Mouse (Mus musculus): Measurements from ENCODE around the gene Stx16. TPM values are rescaled to one million over a fixed set of nuclear protein-coding genes. Genes with fewer than 3 reads are reported as not detected.

The Stx16 gene
- total and polyA plus RNA-seq, 3 experiments: 14.8 to 22.3 TPM; not detected in 1

DNA sequence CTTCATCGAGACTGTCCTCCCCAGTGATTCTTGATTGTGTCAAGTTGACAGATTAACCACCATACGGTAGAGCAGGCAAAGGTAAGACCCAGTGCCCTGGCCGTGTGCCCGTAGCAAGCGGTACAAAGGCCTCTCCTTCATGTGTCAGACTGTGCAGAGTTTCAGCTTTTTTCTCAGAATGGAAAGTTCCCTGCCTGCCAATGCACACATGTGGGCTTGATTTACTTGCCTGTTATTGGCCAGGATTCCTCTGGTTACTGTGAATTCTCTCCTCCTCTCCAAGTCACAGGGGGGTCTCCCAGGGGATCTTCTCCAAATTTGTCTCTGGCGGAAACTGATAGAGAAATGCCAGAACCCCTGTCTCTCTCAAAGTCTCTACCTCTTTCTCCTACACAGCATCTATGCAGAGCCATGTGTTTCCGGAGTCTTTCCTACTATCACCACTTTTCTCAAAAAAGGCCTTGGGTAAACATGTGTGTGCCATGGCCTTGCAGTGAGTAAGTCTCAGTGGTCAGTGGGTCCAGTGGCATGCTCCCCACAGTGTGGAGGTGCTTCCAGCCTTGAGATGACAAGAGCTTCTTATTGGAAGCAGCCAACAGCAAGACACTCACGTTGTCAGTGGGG is 17.7 kb upstream of the Stx16 start:
- no peaks in the 10 kb centered on the region for H3K36me3 ChIP-seq (ENCODE audit: control insufficient read depth in 1 of 2, insufficient read depth in 2 of 2, low read length in 2 of 2)
- H3K79me2 ChIP-seq (ENCODE audit: control insufficient read depth, insufficient read depth, low read length, poor library complexity): no peaks in the 10 kb centered on the region
- no peaks in the 10 kb centered on the region for H3K9me3 ChIP-seq (replicated peaks; ENCODE audit: insufficient read depth, low read length)
- DNase-seq (ENCODE audit: low read depth, low spot score): no peak
- H3K4me1 ChIP-seq (ENCODE audit: control insufficient read depth in 1 of 2, insufficient read depth in 2 of 2, low read length in 2 of 2): no peaks in the 10 kb centered on the region
- TF ChIP-seq SMC3 (IDR thresholded peaks at IDR 0.05; ENCODE audit: low read depth, low read length) (no peak), MEF2A (IDR thresholded peaks at IDR 0.05; ENCODE audit: extremely low read depth, insufficient replicate concordance, low read depth, low read length, poor library complexity, severe bottlenecking) (no peak), KAT2A (conservative IDR thresholded peaks at IDR 0.05; ENCODE audit: low read depth, low read length) (no peak)
- no peak overlapping the region for H3K4me3 ChIP-seq (ENCODE audit: control insufficient read depth in 1 of 2, insufficient read depth in 1 of 2, low read depth in 2 of 2, low read length in 2 of 2)
- no peaks in the 10 kb centered on the region for H3K27me3 ChIP-seq (ENCODE audit: control insufficient read depth in 1 of 2, insufficient read depth in 2 of 2, low read length in 2 of 2)
- H3K9ac ChIP-seq (ENCODE audit: control insufficient read depth, low read depth, low read length, poor library complexity, severe bottlenecking): no peak overlapping the region
- H3K27ac ChIP-seq (ENCODE audit: control insufficient read depth, low read depth, low read length): no peak overlapping the region

- no peak for DNase-seq (ENCODE audit: low read depth, low spot score)
- no peaks in the 10 kb centered on the region for H3K36me3 ChIP-seq (ENCODE audit: control insufficient read depth in 1 of 2, insufficient read depth in 2 of 2, low read length in 2 of 2)
- H3K27me3 ChIP-seq (ENCODE audit: control insufficient read depth in 1 of 2, insufficient read depth in 2 of 2, low read length in 2 of 2): no peaks in the 10 kb centered on the region
- H3K4me3 ChIP-seq (ENCODE audit: control insufficient read depth in 1 of 2, insufficient read depth in 1 of 2, low read depth in 2 of 2, low read length in 2 of 2): no peak overlapping the region
- no peak overlapping the region for H3K9ac ChIP-seq (ENCODE audit: control insufficient read depth, low read depth, low read length, poor library complexity, severe bottlenecking)
- H3K27ac ChIP-seq (ENCODE audit: control insufficient read depth, low read depth, low read length): no peak overlapping the region
- TF ChIP-seq BHLHE40 (IDR thresholded peaks at IDR 0.05; ENCODE audit: borderline replicate concordance, low read depth, low read length) (no peak), USF2 (IDR thresholded peaks at IDR 0.05; ENCODE audit: borderline replicate concordance in 1 of 2, insufficient read depth in 1 of 2, low read depth in 1 of 2, low read length in 2 of 2) (no peak), E2F4 (IDR thresholded peaks at IDR 0.05; ENCODE audit: borderline replicate concordance, low read depth, low read length) (no peak), CTCF (IDR thresholded peaks at IDR 0.05 in 2 of 3, conservative IDR thresholded peaks at IDR 0.05 in 1 of 3; ENCODE audit: control insufficient read depth in 1 of 3, insufficient read depth in 1 of 3, low read depth in 2 of 3, low read length in 3 of 3, poor library complexity in 1 of 3, severe bottlenecking in 1 of 3) (no peak), ZKSCAN1 (IDR thresholded peaks at IDR 0.05; ENCODE audit: low read depth, low read length) (no peak), TCF12 (IDR thresholded peaks at IDR 0.05; ENCODE audit: low read depth, low read length) (no peak), MYB (IDR thresholded peaks at IDR 0.05; ENCODE audit: low read depth, low read length) (no peak), RAD21 (IDR thresholded peaks at IDR 0.05; ENCODE audit: low read depth, low read length) (no peak), SMC3 (IDR thresholded peaks at IDR 0.05; ENCODE audit: low read depth, low read length) (no peak), EP300 (IDR thresholded peaks at IDR 0.05; ENCODE audit: low read depth in 1 of 2, low read length in 2 of 2) (no peak), ETS1 (IDR thresholded peaks at IDR 0.05; ENCODE audit: low read depth, low read length) (no peak), NRF1 (IDR thresholded peaks at IDR 0.05; ENCODE audit: insufficient read depth, low read depth, low read length, poor library complexity, severe bottlenecking) (no peak)
- H3K9me3 ChIP-seq (replicated peaks; ENCODE audit: insufficient read depth, low read length): no peaks in the 10 kb centered on the region
- H3K79me2 ChIP-seq (ENCODE audit: control insufficient read depth, insufficient read depth, low read length, poor library complexity): no peaks in the 10 kb centered on the region
- H3K4me1 ChIP-seq (ENCODE audit: control insufficient read depth in 1 of 2, insufficient read depth in 2 of 2, low read length in 2 of 2): no peaks in the 10 kb centered on the region
Measured at GRCm38 (mm10) chr2:174059591-174060385, 16.3 kb upstream of the Stx16 start.

Measured in MEL (cell line).